Mouse (Mus musculus) small intestine, adult 2 months (tissue): Measurements from ENCODE around the gene Cxcl15. TPM values are rescaled to one million over a fixed set of nuclear protein-coding genes. Genes with fewer than 3 reads are reported as not detected.

ENCODE experiments used
- H3K27ac ChIP-seq: fragments of 200-500 bp; 2 replicates; pipeline ENCODE4 v1.5.1; 2012; ENCODE audit warnings: low read depth, low read length, control low read depth, inconsistent platforms; ENCODE audit not compliant: insufficient read depth
- H3K27me3 ChIP-seq: fragments of 200-500 bp; 2 replicates; pipeline ENCODE4 v1.6.1; 2012; ENCODE audit warnings: mild to moderate bottlenecking, moderate library complexity, low read length, inconsistent platforms; ENCODE audit not compliant: control insufficient read depth, insufficient read depth
- H3K36me3 ChIP-seq: fragments of 200-500 bp; 2 replicates; pipeline ENCODE4 v1.6.1; 2012; ENCODE audit warnings: mild to moderate bottlenecking, low read length, control low read depth, inconsistent platforms; ENCODE audit not compliant: control insufficient read depth, insufficient read depth
- H3K4me1 ChIP-seq: fragments of 200-500 bp; 2 replicates; pipeline ENCODE4 v1.6.1; 2012; ENCODE audit warnings: low read length, inconsistent platforms, mixed read lengths; ENCODE audit not compliant: control insufficient read depth, insufficient read depth, insufficient read length
- H3K4me3 ChIP-seq: fragments of 200-500 bp; 2 replicates; pipeline ENCODE4 v1.5.1; 2012; ENCODE audit warnings: low read depth, mild to moderate bottlenecking, control low read depth, inconsistent platforms, low read length, moderate library complexity
- CTCF ChIP-seq: fragments of 200-500 bp; IDR thresholded peaks from 2 replicates; pipeline ENCODE4 v1.5.1; 2012; ENCODE audit warnings: low read depth, mild to moderate bottlenecking, control low read depth, inconsistent platforms, low read length, moderate library complexity, mixed read lengths; ENCODE audit not compliant: insufficient replicate concordance, insufficient read length; ENCODE audit errors: extremely low read depth
- POLR2A ChIP-seq: fragments of 200-500 bp; IDR thresholded peaks from 2 replicates; pipeline ENCODE4 v1.6.1; 2012; ENCODE audit warnings: low read depth, mild to moderate bottlenecking, control low read depth, inconsistent platforms, low read length, moderate library complexity
- WGBS: fragments of 180-500 bp; shearing (Covaris S2); methylation state at CpG from one replicate; pipeline ENCODE4 v1.1.7; 2018; 5-methylcytosine and 5-hydroxymethylcytosine counted together
- polyA plus RNA-seq: library from polyadenylated mRNA; depleted of rRNA; stranded (reverse); fragments of >200 nt; gene quantifications from 2 replicates; pipeline ENCODE4 v1.2.3, GENCODE M21; 2012

Gene Cxcl15
- polyA plus RNA-seq, 1 experiment, result 0.08 TPM

GRCm38 (mm10) chr5:90777621-90778020 is 16.7 kb upstream of the Cxcl15 start:
- Histone ChIP-seq H3K27ac (no peak overlapping the region), H3K27me3 (no peaks in the 10 kb centered on the region), H3K4me3 (no peak overlapping the region), H3K4me1 (no peaks in the 10 kb centered on the region), H3K36me3 (no peaks in the 10 kb centered on the region)
- no peak for TF ChIP-seq CTCF
- no peak for TF ChIP-seq POLR2A
- WGBS, result 69% methylated on average over 10 of the region's 10 CpGs

GRCm38 (mm10) chr5:90778856-90779255 is 15.5 kb upstream of the Cxcl15 start:
- Histone ChIP-seq H3K4me3 (no peak overlapping the region), H3K4me1 (no peaks in the 10 kb centered on the region), H3K27ac (no peak overlapping the region), H3K36me3 (no peaks in the 10 kb centered on the region), H3K27me3 (no peaks in the 10 kb centered on the region)
- 67% methylated on average over 6 of the region's 6 CpGs for WGBS
- TF ChIP-seq CTCF, result no peak
- no peak for TF ChIP-seq POLR2A

GRCm38 (mm10) chr5:90783697-90784096 is 10.6 kb upstream of the Cxcl15 start:
- TF ChIP-seq CTCF (no peak), POLR2A (no peak)
- Histone ChIP-seq H3K4me1 (peaks cover 4% of the 10 kb centered on the region; the same call in 1 of the 2 replicates), H3K36me3 (no peaks in the 10 kb centered on the region), H3K27me3 (no peaks in the 10 kb centered on the region; the same call in 1 of the 2 replicates), H3K27ac (no peak overlapping the region), H3K4me3 (no peak overlapping the region)
- 78% methylated on average over 3 of the region's 3 CpGs for WGBS

- no peaks in the 10 kb centered on the region; the same call in 1 of the 2 replicates for H3K27me3 ChIP-seq
- no peak within 1 kb of the TSS for H3K27ac ChIP-seq
- H3K4me3 ChIP-seq, result peak within 1 kb of the TSS; percentile 39
- peak; percentile 32; the same call in 1 of the 2 replicates for TF ChIP-seq CTCF
- TF ChIP-seq POLR2A, result no peak
- H3K36me3 ChIP-seq, result no peaks in the 10 kb centered on the region
- WGBS, result 18% methylated on average over 26 of the region's 26 CpGs
- H3K4me1 ChIP-seq, result peaks cover 4% of the 10 kb centered on the region; the same call in 1 of the 2 replicates
Measured at GRCm38 (mm10) chr5:90785659-90786588, 8.4 kb upstream of the Cxcl15 start, which contains the start of gene Cxcl3. Gene Cxcl3 (plus strand): TSS chr5:90786103.

GRCm38 (mm10) chr5:90788114-90788513 is 6.2 kb upstream of the Cxcl15 start:
- H3K27ac ChIP-seq, result no peak overlapping the region
- H3K4me1 ChIP-seq, result peaks cover 4% of the 10 kb centered on the region; the same call in 1 of the 2 replicates
- TF ChIP-seq POLR2A, result no peak
- TF ChIP-seq CTCF, result no peak
- no peaks in the 10 kb centered on the region for H3K36me3 ChIP-seq
- no peaks in the 10 kb centered on the region; the same call in 1 of the 2 replicates for H3K27me3 ChIP-seq
- no peak overlapping the region for H3K4me3 ChIP-seq
- WGBS, result 78% methylated on average over 4 of the region's 4 CpGs

- Histone ChIP-seq H3K4me1 (peaks cover 4% of the 10 kb centered on the region; the same call in 1 of the 2 replicates), H3K27ac (no peak overlapping the region), H3K36me3 (no peaks in the 10 kb centered on the region), H3K4me3 (no peak overlapping the region), H3K27me3 (no peaks in the 10 kb centered on the region; the same call in 1 of the 2 replicates)
- TF ChIP-seq POLR2A (no peak), CTCF (no peak)
- WGBS, result 69% methylated on average over 11 of the region's 11 CpGs
Measured at GRCm38 (mm10) chr5:90789306-90790073, 4.8 kb upstream of the Cxcl15 start.
